Mouse (Mus musculus): ENCODE measurements around the gene Ajap1.

DNA sequence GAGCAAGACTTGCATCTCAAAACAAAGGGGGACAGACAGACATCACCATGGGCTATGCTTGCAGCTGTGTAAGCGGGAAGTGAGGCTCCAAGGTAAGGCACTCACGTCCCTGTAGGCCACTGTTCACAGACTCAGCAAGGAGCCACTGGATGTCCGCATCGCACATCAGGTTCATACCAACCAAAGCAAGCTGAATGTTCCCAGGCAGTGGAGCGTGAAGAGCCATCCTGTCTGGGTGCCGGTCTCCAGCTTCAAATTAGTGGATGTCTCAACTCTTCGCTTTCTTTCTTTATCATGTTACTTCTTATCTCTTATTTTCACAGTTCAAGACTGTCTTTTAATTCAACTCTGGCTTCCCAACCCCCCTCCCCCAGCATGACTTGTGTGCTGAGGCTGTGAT lies 101.2 kb downstream of the Ajap1 start:
- TF ChIP-seq POLR2A (IDR thresholded peaks at IDR 0.05; ENCODE audit: insufficient read depth, low read depth, low read length) (no peak), CTCF (IDR thresholded peaks at IDR 0.05) (no peak)
